Mouse (Mus musculus) adrenal gland, postnatal 36 days (tissue): ENCODE results near the gene Grid2ip. TPM values are rescaled to one million over a fixed set of nuclear protein-coding genes. Genes with fewer than 3 reads are reported as not detected.
A peak's percentile ranks its signal among the peaks of the same experiment; 100 is the strongest.

ENCODE experiments used
- DNase-seq, 2 experiments: peaks; one replicate each; pipeline ENCODE4 v3.0.0; 2021; ENCODE audit warnings: mixed read lengths in 1 of 2
- total RNA-seq, 2 experiments: library from RNA; stranded (reverse); gene quantifications; 2 replicates each; pipeline ENCODE4 v1.2.3; 2021

Gene Grid2ip
- total RNA-seq, 2 experiments from 2014 or later, result 0.20 to 0.30 TPM

GRCm38 (mm10) chr5:143410841-143411395, 53.8 kb downstream of the Grid2ip start:
- DNase-seq, result no peak

- DNase-seq, result no peak
These were observed 64.3 kb downstream of the Grid2ip start for GRCm38 (mm10) chr5:143421484-143421883.

DNA sequence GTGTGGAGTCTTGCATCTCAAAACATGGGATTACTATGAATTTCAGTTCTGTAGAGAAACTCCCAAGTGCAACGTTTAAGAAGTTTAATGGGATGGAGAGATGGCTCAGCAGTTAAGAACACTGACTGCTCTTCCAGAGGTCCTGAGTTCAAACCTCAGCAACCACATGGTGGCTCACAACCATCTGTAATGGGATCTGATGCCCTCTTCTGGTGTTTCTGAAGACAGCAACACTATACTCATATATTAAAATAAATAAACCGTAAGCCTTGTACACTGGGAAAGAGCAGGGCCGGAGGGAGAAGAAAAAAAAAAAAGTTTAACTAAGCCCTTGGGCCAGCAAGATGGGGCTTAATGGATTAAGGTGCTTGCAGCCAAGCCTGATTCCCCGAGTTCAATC, 65.9 kb downstream of the Grid2ip start:
- DNase-seq, result no peak

DNA sequence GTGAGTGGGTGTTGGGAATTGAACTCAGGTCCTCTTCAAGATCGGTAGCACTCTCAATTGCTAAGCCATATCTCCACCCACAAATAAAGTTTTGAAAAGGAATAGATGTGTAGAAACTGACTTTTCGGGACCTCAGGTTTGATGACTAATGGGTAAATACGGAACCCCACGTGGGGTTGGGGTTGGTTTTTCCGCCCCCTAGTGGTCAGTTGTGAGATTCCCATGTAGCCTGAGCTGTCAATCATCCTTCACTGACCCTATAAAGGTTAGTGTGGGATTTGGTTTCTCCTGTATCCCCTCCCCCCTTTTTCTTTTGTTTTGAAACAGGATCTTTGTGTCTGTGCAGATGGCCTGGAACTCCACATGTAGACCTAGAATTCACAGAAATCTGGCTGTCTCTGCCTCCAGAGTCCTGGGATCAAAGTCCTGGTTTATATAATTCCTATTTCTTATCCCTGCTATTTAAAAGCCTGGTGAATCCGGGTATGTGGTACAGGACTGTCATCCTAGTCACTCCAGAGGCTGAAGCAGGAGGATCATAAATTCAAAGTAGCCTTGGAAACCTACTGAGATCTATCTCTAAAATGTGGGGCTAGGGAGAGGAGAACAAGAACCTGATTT, 66.9 kb downstream of the Grid2ip start:
- DNase-seq, result peak; percentile 63 to 78

- DNase-seq, result peak; percentile 78 to 80
These were observed 77.3 kb downstream of the Grid2ip start for GRCm38 (mm10) chr5:143434421-143434820.

GRCm38 (mm10) chr5:143441298-143441697, 84.2 kb downstream of the Grid2ip start:
- no peak for DNase-seq

DNA sequence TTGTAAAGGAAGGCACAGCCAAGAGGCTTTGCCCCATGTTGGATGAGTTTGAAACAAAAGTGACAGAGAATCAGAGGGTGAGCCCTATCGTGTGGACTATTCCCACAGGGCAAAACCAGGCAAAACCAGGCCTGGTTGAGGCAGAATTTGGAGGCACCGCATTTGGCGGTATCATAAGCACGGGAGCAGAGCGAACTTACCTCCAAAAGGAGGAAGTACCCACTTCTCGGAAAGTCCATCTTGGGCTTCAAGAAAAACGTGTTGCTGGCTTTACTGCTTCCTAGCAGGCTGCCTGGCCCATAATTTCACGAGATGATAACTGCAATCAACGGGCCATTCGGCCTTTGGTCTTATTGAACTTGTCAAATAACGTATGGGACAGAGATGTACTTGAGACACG, 84.6 kb downstream of the Grid2ip start:
- DNase-seq, result no peak

Other genes starting within 250 kb of the Grid2ip start
- gene Rnf216, start 244.3 kb upstream of the Grid2ip start, total RNA-seq, result 10 to 100 TPM; 38.4 to 48.7 TPM
- gene Olfr718-ps1, start 209.8 kb upstream of the Grid2ip start, total RNA-seq, result under 1 TPM in 1 of 2 experiments, not detected in 1; 0.07 TPM
- gene Rbak, start 176.6 kb upstream of the Grid2ip start, total RNA-seq, result 10 to 100 TPM; 11.3 to 11.7 TPM
- gene Spdye4b, start 176.3 kb upstream of the Grid2ip start, total RNA-seq, result not detected
- gene Spdye4a, start 130.4 kb upstream of the Grid2ip start, total RNA-seq, result not detected
- 10 to 100 TPM; 22.2 to 22.9 TPM for gene Zfp12, start 122.2 kb upstream of the Grid2ip start, total RNA-seq
- gene Zfp316, start 87.3 kb upstream of the Grid2ip start, total RNA-seq, result 1 to 10 TPM; 5.2 to 9.7 TPM
- under 1 TPM; 0.36 to 0.40 TPM for gene Zfp853, start 63.7 kb upstream of the Grid2ip start, total RNA-seq
- gene E130309D02Rik, start 42.0 kb upstream of the Grid2ip start, total RNA-seq, result 10 to 100 TPM; 24.2 to 33.2 TPM
- gene Zdhhc4, start 28.1 kb upstream of the Grid2ip start, total RNA-seq, result 10 to 100 TPM; 54.7 to 60.4 TPM
- gene Kdelr2, start 46.5 kb downstream of the Grid2ip start, total RNA-seq, result 100 to 1,000 TPM; 114 to 116 TPM
- gene Daglb, start 107.2 kb downstream of the Grid2ip start, total RNA-seq, result 10 to 100 TPM; 14.4 to 20.7 TPM
- 100 to 1,000 TPM; 372 to 394 TPM for gene Rac1, start 170.7 kb downstream of the Grid2ip start, total RNA-seq